Mouse (Mus musculus) liver, postnatal 0 days (tissue): Measurements from ENCODE around the gene Gmpr2.

ENCODE experiments used
- CTCF ChIP-seq: sonication (generic); IDR thresholded peaks from 2 replicates; pipeline ENCODE4 v1.5.1; 2016; ENCODE audit warnings: antibody characterized with exemption, low read depth
- EP300 ChIP-seq: IDR thresholded peaks from 2 replicates; pipeline ENCODE4 v1.6.1; 2016; ENCODE audit warnings: antibody characterized with exemption, low read depth, mild to moderate bottlenecking

GRCm38 (mm10) chr14:55713007-55713728 lies 41.4 kb downstream of the Gmpr2 start:
- no peak for TF ChIP-seq EP300
- TF ChIP-seq CTCF = no peak
